Mouse (Mus musculus) small intestine, adult 2 months (tissue): ENCODE measurements at regions not wholly inside any gene's neighbourhood (a gene's known extent, or its start where the extent isn't known, plus 50 kb on each side); places are given as distances from the start of the nearest gene placed in this dataset.

Source experiments
- CTCF ChIP-seq: fragments of 200-500 bp; IDR thresholded peaks from 2 replicates; pipeline ENCODE4 v1.5.1; 2012; ENCODE audit warnings: low read depth, mild to moderate bottlenecking, control low read depth, inconsistent platforms, low read length, moderate library complexity, mixed read lengths; ENCODE audit not compliant: insufficient replicate concordance, insufficient read length; ENCODE audit errors: extremely low read depth
- POLR2A ChIP-seq: fragments of 200-500 bp; IDR thresholded peaks from 2 replicates; pipeline ENCODE4 v1.6.1; 2012; ENCODE audit warnings: low read depth, mild to moderate bottlenecking, control low read depth, inconsistent platforms, low read length, moderate library complexity

DNA sequence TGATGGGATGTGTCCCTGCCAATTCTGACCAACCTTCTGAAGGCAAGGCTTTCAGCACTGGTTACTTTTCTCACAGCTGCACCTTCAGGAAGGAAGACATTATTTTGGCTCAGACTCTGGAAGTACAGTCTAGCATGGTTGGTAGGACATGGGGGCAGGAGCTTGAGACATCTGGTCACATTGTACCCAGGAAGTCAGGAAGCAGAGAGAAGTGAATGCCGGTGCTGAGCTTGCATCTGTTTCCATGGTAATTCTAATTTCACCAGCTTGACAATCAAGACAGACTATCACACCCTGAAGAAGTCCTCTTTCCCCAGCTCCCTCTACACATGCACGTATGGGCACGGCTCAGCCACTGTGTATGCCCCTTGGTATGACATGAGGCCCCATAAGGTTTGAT lies 210.6 kb downstream of the Cyp26b1 start:
- TF ChIP-seq CTCF (no peak), POLR2A (no peak)
